Mouse (Mus musculus): ENCODE measurements around the gene Mef2d.

DNA sequence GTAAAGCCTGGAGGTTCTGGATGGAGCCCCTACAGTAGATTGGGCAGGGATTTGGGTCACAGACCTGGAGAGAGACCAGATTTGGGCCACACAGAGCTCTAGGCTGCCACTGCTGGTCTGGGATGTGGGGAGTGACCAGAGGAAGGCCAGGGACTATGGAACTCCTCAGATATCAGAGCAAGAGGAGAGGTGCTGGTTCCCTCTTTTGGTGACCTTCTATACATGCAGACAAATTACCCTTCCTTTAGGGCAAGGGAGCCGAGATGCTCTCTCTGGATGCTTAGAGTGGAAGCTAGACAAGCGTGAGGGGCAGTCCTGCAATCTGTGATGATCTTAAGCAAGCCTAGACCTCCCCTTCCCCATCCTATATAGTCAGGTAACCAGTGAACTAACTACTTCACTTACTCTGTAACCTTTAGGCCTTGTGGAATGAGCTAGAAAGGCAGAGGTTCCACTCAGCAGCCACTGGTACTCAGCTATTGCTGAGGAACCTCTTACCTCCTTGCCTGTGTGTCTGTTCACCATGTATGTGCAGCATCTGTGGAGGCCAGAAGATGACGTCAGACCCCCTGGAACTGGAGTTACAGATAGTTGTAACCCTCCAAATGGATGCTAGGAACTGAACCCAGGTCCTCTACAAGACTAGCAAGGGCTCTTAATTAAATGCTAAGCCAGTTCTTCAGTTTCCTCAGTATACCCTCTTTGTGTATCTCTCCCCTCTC is 11.3 kb downstream of the Mef2d start:
- TF ChIP-seq CTCF (IDR thresholded peaks at IDR 0.05; ENCODE audit: borderline replicate concordance, extremely low read depth, insufficient read depth, insufficient read length) (no peak), POLR2A (IDR thresholded peaks at IDR 0.05; ENCODE audit: borderline replicate concordance, extremely low read depth, insufficient read depth, insufficient read length, poor library complexity, severe bottlenecking) (no peak)
